Mouse (Mus musculus) adrenal gland, adult 8-10 months (tissue): ENCODE measurements at regions not wholly inside any gene's neighbourhood (a gene's known extent, or its start where the extent isn't known, plus 50 kb on each side); places are given as distances from the start of the nearest gene placed in this dataset.

Source experiments
- DNase-seq: peaks from one replicate; pipeline ENCODE4 v3.0.0; 2022

GRCm38 (mm10) chr6:148599473-148599872, 155.3 kb upstream of the Tmtc1 start:
- no peak for DNase-seq

- no peak for DNase-seq
These were observed 154.7 kb upstream of the Tmtc1 start for GRCm38 (mm10) chr6:148598746-148599337.

- DNase-seq: no peak
These were observed 151.0 kb upstream of the Tmtc1 start for GRCm38 (mm10) chr6:148595009-148595770.

GRCm38 (mm10) chr6:148588971-148589370, 144.8 kb upstream of the Tmtc1 start:
- no peak for DNase-seq

- no peak for DNase-seq
These were observed 142.5 kb upstream of the Tmtc1 start for GRCm38 (mm10) chr6:148586439-148587321.

GRCm38 (mm10) chr6:148584126-148584525, 139.9 kb upstream of the Tmtc1 start:
- no peak for DNase-seq

- no peak for DNase-seq
These were observed 134.1 kb upstream of the Tmtc1 start for GRCm38 (mm10) chr6:148578281-148578680.

GRCm38 (mm10) chr6:148577663-148578062, 133.5 kb upstream of the Tmtc1 start:
- DNase-seq: no peak

GRCm38 (mm10) chr6:148574742-148575453, 130.7 kb upstream of the Tmtc1 start:
- no peak for DNase-seq

GRCm38 (mm10) chr6:148572201-148572600, 128.0 kb upstream of the Tmtc1 start:
- DNase-seq: no peak

GRCm38 (mm10) chr6:148571651-148572050, 127.5 kb upstream of the Tmtc1 start:
- DNase-seq: no peak

- no peak for DNase-seq
These were observed 120.0 kb upstream of the Tmtc1 start for GRCm38 (mm10) chr6:148564146-148564545.

GRCm38 (mm10) chr6:148562206-148562708, 118.1 kb upstream of the Tmtc1 start:
- no peak for DNase-seq

GRCm38 (mm10) chr6:148556484-148556871, 112.3 kb upstream of the Tmtc1 start:
- no peak for DNase-seq

- DNase-seq: no peak
These were observed 111.7 kb upstream of the Tmtc1 start for GRCm38 (mm10) chr6:148555651-148556483.

- no peak for DNase-seq
These were observed 110.3 kb upstream of the Tmtc1 start for GRCm38 (mm10) chr6:148554463-148554862.

- no peak for DNase-seq
These were observed 109.4 kb upstream of the Tmtc1 start for GRCm38 (mm10) chr6:148553616-148554015.

GRCm38 (mm10) chr6:148551097-148551496, 106.9 kb upstream of the Tmtc1 start:
- no peak for DNase-seq

GRCm38 (mm10) chr6:148548138-148548778, 104.1 kb upstream of the Tmtc1 start:
- no peak for DNase-seq

GRCm38 (mm10) chr6:148543047-148543446, 98.9 kb upstream of the Tmtc1 start:
- no peak for DNase-seq

- DNase-seq: no peak
These were observed 97.8 kb upstream of the Tmtc1 start for GRCm38 (mm10) chr6:148541981-148542380.
